Mouse (Mus musculus): ENCODE results near the gene Kir3dl1.
"Not testable (repeated sequence)": the region's sequence is repeated elsewhere in the genome, so short reads cannot be mapped to it uniquely, and the experiment has no call there.

Gene Kir3dl1

GRCm38 (mm10) chrX:136517699-136518098 is at the start of gene Kir3dl1:
Gene Kir3dl1, plus strand, starts transcription at chrX:136517999.
- not testable (repeated sequence) for DNase-seq (ENCODE audit: low spot score in 2 of 2)

- not testable (repeated sequence) for DNase-seq (ENCODE audit: low spot score in 2 of 2)
These were observed 26.2 kb downstream of the Kir3dl1 start, which contains the start of gene Kir3dl2 for GRCm38 (mm10) chrX:136543956-136544355. Gene Kir3dl2, minus strand, starts transcription at chrX:136544056.

GRCm38 (mm10) chrX:136569094-136569493 is 51.3 kb downstream of the Kir3dl1 start:
- DNase-seq (ENCODE audit: low spot score in 2 of 2), result not testable (repeated sequence)

Measured in cerebellum, postnatal 4 days (tissue).